Mouse (Mus musculus): ENCODE data around the gene Gm45062. TPM values are rescaled to one million over a fixed set of nuclear protein-coding genes. Genes with fewer than 3 reads are reported as not detected.

Gm45062 gene
- total RNA-seq, 2 experiments from 2014 or later: 1.4 to 2.1 TPM

GRCm38 (mm10) chr6:8368198-8368864, 109.1 kb downstream of the Gm45062 start:
- no peak for DNase-seq

- DNase-seq: no peak
Measured at GRCm38 (mm10) chr6:8370624-8371023, 111.4 kb downstream of the Gm45062 start.

- no peak for DNase-seq
Measured at GRCm38 (mm10) chr6:8373051-8373450, 113.8 kb downstream of the Gm45062 start.

- no peak for DNase-seq
Measured at GRCm38 (mm10) chr6:8373851-8374250, 114.6 kb downstream of the Gm45062 start.

GRCm38 (mm10) chr6:8374290-8374689, 115.0 kb downstream of the Gm45062 start:
- peak; percentile 18 for DNase-seq

- DNase-seq: no peak
Measured at GRCm38 (mm10) chr6:8374712-8375111, 115.5 kb downstream of the Gm45062 start.

GRCm38 (mm10) chr6:8376351-8376750, 117.1 kb downstream of the Gm45062 start:
- no peak for DNase-seq

GRCm38 (mm10) chr6:8377667-8378066, 118.4 kb downstream of the Gm45062 start:
- no peak for DNase-seq

GRCm38 (mm10) chr6:8389307-8389706, 130.1 kb downstream of the Gm45062 start:
- no peak for DNase-seq

- no peak for DNase-seq
Measured at GRCm38 (mm10) chr6:8390296-8390695, 131.0 kb downstream of the Gm45062 start.

GRCm38 (mm10) chr6:8390935-8391334, 131.7 kb downstream of the Gm45062 start:
- no peak for DNase-seq

- no peak for DNase-seq
Measured at GRCm38 (mm10) chr6:8393029-8393428, 133.8 kb downstream of the Gm45062 start.

- DNase-seq: no peak
Measured at GRCm38 (mm10) chr6:8394044-8394443, 134.8 kb downstream of the Gm45062 start.

- DNase-seq: no peak
Measured at GRCm38 (mm10) chr6:8395061-8395460, 135.8 kb downstream of the Gm45062 start.

GRCm38 (mm10) chr6:8397252-8397651, 138.0 kb downstream of the Gm45062 start:
- DNase-seq: no peak

- no peak for DNase-seq
Measured at GRCm38 (mm10) chr6:8399710-8400109, 140.5 kb downstream of the Gm45062 start.

- DNase-seq: no peak
Measured at GRCm38 (mm10) chr6:8403127-8403526, 143.9 kb downstream of the Gm45062 start.

GRCm38 (mm10) chr6:8405844-8406243, 146.6 kb downstream of the Gm45062 start:
- DNase-seq: no peak

GRCm38 (mm10) chr6:8408332-8408731, 149.1 kb downstream of the Gm45062 start:
- DNase-seq: no peak

GRCm38 (mm10) chr6:8409865-8410264, 150.6 kb downstream of the Gm45062 start:
- no peak for DNase-seq

- DNase-seq: no peak
Measured at GRCm38 (mm10) chr6:8412845-8413598, 153.8 kb downstream of the Gm45062 start.

GRCm38 (mm10) chr6:8414020-8414419, 154.8 kb downstream of the Gm45062 start:
- no peak for DNase-seq

- no peak for DNase-seq
Measured at GRCm38 (mm10) chr6:8415823-8416222, 156.6 kb downstream of the Gm45062 start.

Measured in adrenal gland, postnatal 10 days (tissue).